Mouse (Mus musculus) midbrain, embryonic 13.5 days (tissue): ENCODE measurements around the gene Ociad2. TPM values are rescaled to one million over a fixed set of nuclear protein-coding genes. Genes with fewer than 3 reads are reported as not detected.

ENCODE experiments used
- ATAC-seq: fragments of 200-750 bp; cut with Nextera tagmentation; 2 replicates; pipeline ENCODE4 v1.8.0; 2017; ENCODE audit warnings: mild to moderate bottlenecking, moderate TSS enrichment, moderate library complexity
- H3K27ac ChIP-seq: fragments of 300-500 bp; sonication (generic); 2 replicates; pipeline ENCODE4 v1.5.1; 2015; ENCODE audit warnings: inconsistent platforms, mild to moderate bottlenecking, moderate library complexity
- H3K27me3 ChIP-seq: fragments of 300-500 bp; sonication (generic); 2 replicates; pipeline ENCODE4 v1.6.1; 2015; ENCODE audit warnings: mild to moderate bottlenecking, inconsistent platforms
- H3K36me3 ChIP-seq: fragments of 300-500 bp; sonication (generic); 2 replicates; pipeline ENCODE4 v1.6.1; 2015; ENCODE audit warnings: mild to moderate bottlenecking, inconsistent platforms
- H3K4me1 ChIP-seq: fragments of 300-500 bp; sonication (generic); replicated peaks from 2 replicates; pipeline ENCODE4 v1.6.1; 2015; ENCODE audit warnings: inconsistent platforms
- H3K4me2 ChIP-seq: fragments of 300-500 bp; sonication (generic); replicated peaks from 2 replicates; pipeline ENCODE4 v1.6.1; 2015; ENCODE audit warnings: moderate library complexity, mild to moderate bottlenecking, inconsistent platforms
- H3K4me3 ChIP-seq: fragments of 300-500 bp; sonication (generic); replicated peaks from 2 replicates; pipeline ENCODE4 v1.5.1; 2015; ENCODE audit warnings: mild to moderate bottlenecking, inconsistent platforms
- H3K9ac ChIP-seq: fragments of 300-500 bp; sonication (generic); replicated peaks from 2 replicates; pipeline ENCODE4 v1.6.1; 2015; ENCODE audit warnings: mild to moderate bottlenecking, inconsistent platforms
- H3K9me3 ChIP-seq: fragments of 300-500 bp; sonication (generic); 2 replicates; pipeline ENCODE4 v1.6.1; 2016; ENCODE audit warnings: mild to moderate bottlenecking, inconsistent platforms
- WGBS: fragments of 180-500 bp; shearing (Covaris S2); methylation state at CpG from one replicate; pipeline ENCODE4 v1.1.7; 2015; 5-methylcytosine and 5-hydroxymethylcytosine counted together
- polyA plus RNA-seq: library from polyadenylated mRNA; unstranded; fragments of >200 nt; fragmentation: Nextera tagmentation; extraction: Ambion mirVana; gene quantifications from 2 replicates; pipeline ENCODE4 v1.2.1, GENCODE M21; 2015

Ociad2 gene
- polyA plus RNA-seq, result 22.8 and 24.5 TPM in 2 replicates

GRCm38 (mm10) chr5:73340723-73341235, at the start of gene Ociad2:
Ociad2 (minus strand) TSS chr5:73341028.
- H3K27me3 ChIP-seq, result no peaks in the 10 kb centered on the region
- H3K27ac ChIP-seq, result no peak within 1 kb of the TSS
- no peak within 1 kb of the TSS for H3K4me3 ChIP-seq
- no peaks in the 10 kb centered on the region for H3K36me3 ChIP-seq
- H3K4me1 ChIP-seq, result peaks cover 30% of the 10 kb centered on the region
- ATAC-seq, result no peak
- no peaks in the 10 kb centered on the region for H3K9me3 ChIP-seq
- no peak within 1 kb of the TSS for H3K9ac ChIP-seq
- no peak within 1 kb of the TSS for H3K4me2 ChIP-seq
- WGBS, result 76% methylated on average over 8 of the region's 8 CpGs

DNA sequence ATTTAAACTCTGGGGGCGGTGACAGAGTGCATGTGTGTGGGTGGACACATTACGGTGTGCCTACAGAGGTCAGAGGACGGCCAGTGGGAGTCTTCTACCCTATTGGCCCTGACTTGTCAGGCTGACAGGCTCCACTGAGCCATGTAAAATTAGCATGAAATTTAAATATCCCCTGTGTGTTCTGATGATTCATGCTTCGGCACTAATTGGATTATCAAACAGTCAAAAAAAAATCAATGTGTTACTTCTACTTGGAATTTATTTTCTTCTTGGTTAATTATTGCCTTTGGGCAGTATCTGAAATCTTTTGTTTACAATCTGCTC, 42.8 kb upstream of the Ociad2 start:
- Histone ChIP-seq H3K36me3 (no peaks in the 10 kb centered on the region), H3K9me3 (no peaks in the 10 kb centered on the region), H3K27me3 (peaks cover 20% of the 10 kb centered on the region), H3K4me3 (no peak overlapping the region), H3K4me1 (peaks cover 5% of the 10 kb centered on the region), H3K27ac (no peak overlapping the region), H3K9ac (no peak overlapping the region), H3K4me2 (no peak overlapping the region)
- 23% methylated on average over 4 of the region's 4 CpGs for WGBS
- ATAC-seq, result peak; percentile 81

GRCm38 (mm10) chr5:73382737-73383646, 42.2 kb upstream of the Ociad2 start:
- H3K4me3 ChIP-seq, result no peak overlapping the region
- no peak for ATAC-seq

DNA sequence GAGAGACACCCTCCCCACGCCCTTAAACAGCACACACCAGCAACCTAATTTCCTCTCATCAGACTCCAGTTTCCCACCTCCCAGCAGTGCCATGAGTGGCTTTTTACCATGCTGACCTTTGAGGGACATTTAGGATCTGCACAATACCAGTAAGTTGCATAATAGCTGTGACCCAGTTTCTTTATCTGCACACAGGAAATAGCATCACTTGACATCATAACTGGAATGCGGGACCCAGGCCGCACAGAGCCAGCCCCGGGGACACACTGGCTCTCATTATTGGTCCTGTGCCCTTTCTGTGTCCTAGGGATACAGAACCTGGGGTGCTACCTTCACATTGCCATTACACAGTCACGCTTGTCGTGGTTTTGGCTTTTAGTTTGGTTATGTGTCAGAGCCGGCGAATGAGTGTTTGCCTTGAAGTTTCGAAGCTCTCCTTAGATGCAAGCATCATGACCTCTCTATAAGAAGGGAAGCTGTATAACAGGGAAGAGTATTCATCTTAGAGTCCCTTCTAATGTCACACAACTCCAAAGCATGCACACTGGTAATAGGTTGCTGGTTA, 41.2 kb upstream of the Ociad2 start:
- H3K36me3 ChIP-seq, result no peaks in the 10 kb centered on the region
- H3K9me3 ChIP-seq, result no peaks in the 10 kb centered on the region
- ATAC-seq, result no peak
- H3K4me2 ChIP-seq, result no peak overlapping the region
- peaks cover 5% of the 10 kb centered on the region for H3K4me1 ChIP-seq
- H3K9ac ChIP-seq, result no peak overlapping the region
- 89% methylated on average over 9 of the region's 9 CpGs for WGBS
- no peak overlapping the region for H3K27ac ChIP-seq
- H3K27me3 ChIP-seq, result peaks cover 20% of the 10 kb centered on the region
- no peak overlapping the region for H3K4me3 ChIP-seq

More at GRCm38 (mm10) chr5:73382737-73383646, 42.2 kb upstream of the Ociad2 start:
- Histone ChIP-seq H3K9me3 (no peaks in the 10 kb centered on the region), H3K36me3 (no peaks in the 10 kb centered on the region), H3K4me1 (peaks cover 5% of the 10 kb centered on the region), H3K4me2 (no peak overlapping the region), H3K27me3 (peaks cover 20% of the 10 kb centered on the region), H3K27ac (no peak overlapping the region), H3K9ac (no peak overlapping the region)
- 31% methylated on average over 3 of the region's 3 CpGs for WGBS

DNA sequence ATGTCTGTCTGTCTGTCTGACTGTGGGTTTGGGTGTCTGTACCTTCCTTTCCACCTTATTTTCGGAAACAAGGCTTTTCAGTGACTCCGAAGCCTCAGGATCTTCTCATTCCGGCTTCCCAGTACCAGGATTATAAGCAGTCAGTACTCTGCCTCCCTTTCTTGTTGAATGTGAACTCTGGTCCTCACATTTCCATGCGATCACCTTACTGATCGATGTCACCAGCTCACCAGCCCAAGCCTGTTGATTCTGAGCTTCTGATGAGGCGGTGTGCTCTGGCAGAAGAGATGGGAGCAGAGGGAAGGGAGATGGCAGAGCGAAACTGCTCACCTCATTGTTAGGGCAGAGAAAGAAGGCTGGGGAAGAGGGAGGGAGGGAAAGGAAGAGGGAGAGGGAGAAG, 40.7 kb upstream of the Ociad2 start:
- Histone ChIP-seq H3K36me3 (no peaks in the 10 kb centered on the region), H3K9me3 (no peaks in the 10 kb centered on the region), H3K4me2 (no peak overlapping the region), H3K9ac (no peak overlapping the region), H3K27me3 (peaks cover 23% of the 10 kb centered on the region), H3K4me3 (no peak overlapping the region), H3K27ac (no peak overlapping the region), H3K4me1 (peaks cover 6% of the 10 kb centered on the region)
- WGBS, result 81% methylated on average over 7 of the region's 7 CpGs
- ATAC-seq, result no peak

DNA sequence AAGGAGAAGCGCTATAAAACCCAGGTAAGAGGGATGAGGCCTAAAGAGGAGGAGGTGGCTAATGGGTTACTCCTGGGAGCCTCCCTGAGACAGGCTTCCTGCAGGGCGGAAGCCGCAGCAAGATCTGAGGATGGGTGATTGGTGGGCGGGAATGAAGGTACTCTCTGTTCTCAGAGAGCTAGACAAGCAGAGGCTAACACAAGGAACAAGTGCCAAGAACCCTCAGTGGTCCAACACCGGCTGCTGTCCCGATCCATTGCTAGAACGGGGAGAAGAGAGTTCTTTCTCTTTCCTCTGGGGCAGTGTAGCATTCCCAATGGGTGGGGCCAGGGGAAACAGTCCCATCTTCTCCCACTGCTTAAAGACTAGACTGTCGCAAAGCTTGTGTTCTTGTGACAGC, 40.0 kb upstream of the Ociad2 start:
- ATAC-seq, result no peak

DNA sequence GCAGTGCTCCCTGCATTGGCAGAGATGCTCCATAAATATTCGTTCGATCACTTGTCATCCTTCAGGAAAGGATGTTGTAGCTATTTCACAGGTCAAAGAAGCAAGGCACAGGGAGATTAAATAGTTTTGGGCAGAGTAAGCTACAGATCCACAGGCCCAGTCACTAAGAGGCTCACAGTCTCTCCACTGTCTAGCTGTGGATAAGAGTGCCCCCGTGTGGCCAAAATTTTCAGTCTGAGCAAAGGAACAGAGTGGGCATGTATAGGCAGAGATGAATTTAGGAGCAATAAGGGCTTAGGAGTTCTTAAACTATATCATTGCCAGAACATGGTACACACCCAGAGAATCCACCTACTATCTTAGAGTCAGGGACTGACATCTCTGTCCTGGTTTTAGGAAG, 39.1 kb upstream of the Ociad2 start:
- Histone ChIP-seq H3K27me3 (peaks cover 26% of the 10 kb centered on the region), H3K27ac (no peak overlapping the region), H3K4me3 (no peak overlapping the region), H3K4me2 (no peak overlapping the region), H3K36me3 (no peaks in the 10 kb centered on the region), H3K9me3 (no peaks in the 10 kb centered on the region), H3K4me1 (peaks cover 17% of the 10 kb centered on the region), H3K9ac (no peak overlapping the region)
- peak; percentile 77 for ATAC-seq
- WGBS, result 36% methylated on average over 3 of the region's 3 CpGs

More for the DNA sequence above, 40.0 kb upstream of the Ociad2 start:
- Histone ChIP-seq H3K27me3 (peaks cover 26% of the 10 kb centered on the region), H3K9ac (no peak overlapping the region), H3K27ac (no peak overlapping the region), H3K4me1 (peaks cover 12% of the 10 kb centered on the region), H3K4me2 (no peak overlapping the region), H3K9me3 (no peaks in the 10 kb centered on the region), H3K4me3 (no peak overlapping the region), H3K36me3 (no peaks in the 10 kb centered on the region)
- WGBS, result 66% methylated on average over 8 of the region's 8 CpGs

- Histone ChIP-seq H3K4me1 (peaks cover 11% of the 10 kb centered on the region), H3K36me3 (no peaks in the 10 kb centered on the region), H3K27me3 (peaks cover 19% of the 10 kb centered on the region), H3K9ac (no peak overlapping the region), H3K27ac (no peak overlapping the region), H3K9me3 (no peaks in the 10 kb centered on the region), H3K4me2 (no peak overlapping the region), H3K4me3 (no peak overlapping the region)
- no peak for ATAC-seq
- 73% methylated on average over 7 of the region's 7 CpGs for WGBS
Observed at GRCm38 (mm10) chr5:73376491-73376890, 35.7 kb upstream of the Ociad2 start.

DNA sequence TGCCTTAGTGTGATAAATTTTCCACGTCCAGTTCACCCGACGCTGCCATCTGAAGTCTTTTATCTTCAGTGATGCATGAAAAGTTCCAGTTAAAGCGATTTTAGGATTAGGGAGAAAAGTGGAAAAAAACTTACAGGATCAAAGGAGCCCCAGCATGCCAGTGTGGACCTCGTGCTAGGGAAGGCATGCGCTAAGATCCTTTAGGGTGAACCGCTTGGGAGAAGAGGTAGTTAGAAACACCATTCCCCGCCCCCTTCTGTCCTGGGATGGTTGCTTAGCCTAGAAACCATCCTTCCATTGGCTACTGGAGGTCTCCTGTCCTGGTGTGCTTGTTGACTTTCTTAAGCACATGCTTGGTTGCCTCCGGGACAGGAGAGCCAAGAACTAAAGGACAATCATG, 35.2 kb upstream of the Ociad2 start:
- no peak overlapping the region for H3K4me2 ChIP-seq
- H3K27ac ChIP-seq, result no peak overlapping the region
- H3K27me3 ChIP-seq, result peaks cover 15% of the 10 kb centered on the region
- no peaks in the 10 kb centered on the region for H3K36me3 ChIP-seq
- no peak overlapping the region for H3K4me3 ChIP-seq
- H3K9ac ChIP-seq, result no peak overlapping the region
- WGBS, result 32% methylated on average over 9 of the region's 9 CpGs
- H3K9me3 ChIP-seq, result no peaks in the 10 kb centered on the region
- peak; percentile 76 for ATAC-seq
- peaks cover 11% of the 10 kb centered on the region for H3K4me1 ChIP-seq

DNA sequence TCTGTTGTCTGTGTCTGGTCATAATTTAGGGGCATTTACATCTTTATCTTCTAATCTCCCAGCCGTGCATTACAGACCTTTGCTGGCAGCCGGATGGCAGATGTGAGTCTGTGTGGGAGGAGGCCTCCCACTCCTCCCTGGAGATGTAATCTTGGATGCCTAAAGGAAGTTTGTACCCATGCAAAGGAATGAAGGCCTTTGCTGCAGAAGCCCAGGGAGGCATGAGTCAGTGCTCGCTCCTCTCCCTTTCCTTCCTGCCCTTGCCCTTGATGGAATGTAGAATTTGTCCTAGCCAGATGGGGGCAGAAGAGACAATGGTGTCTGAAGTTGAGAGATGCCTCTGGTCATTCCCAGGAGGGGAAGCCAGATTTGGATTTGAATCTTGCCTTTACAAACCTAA, 32.4 kb upstream of the Ociad2 start:
- ATAC-seq, result no peak
- no peak overlapping the region for H3K27ac ChIP-seq
- H3K4me3 ChIP-seq, result no peak overlapping the region
- WGBS, result 61% methylated on average over 3 of the region's 3 CpGs
- peaks cover 6% of the 10 kb centered on the region; the same call in 1 of the 2 replicates for H3K27me3 ChIP-seq
- no peaks in the 10 kb centered on the region for H3K36me3 ChIP-seq
- H3K9me3 ChIP-seq, result no peaks in the 10 kb centered on the region
- H3K4me2 ChIP-seq, result no peak overlapping the region
- peaks cover 11% of the 10 kb centered on the region for H3K4me1 ChIP-seq
- H3K9ac ChIP-seq, result no peak overlapping the region

GRCm38 (mm10) chr5:73372601-73373000, 31.8 kb upstream of the Ociad2 start:
- 76% methylated on average over 5 of the region's 5 CpGs for WGBS
- peaks cover 11% of the 10 kb centered on the region for H3K4me1 ChIP-seq
- no peak for ATAC-seq
- H3K27me3 ChIP-seq, result peaks cover 6% of the 10 kb centered on the region; the same call in 1 of the 2 replicates
- H3K9me3 ChIP-seq, result no peaks in the 10 kb centered on the region
- H3K36me3 ChIP-seq, result no peaks in the 10 kb centered on the region
- H3K9ac ChIP-seq, result no peak overlapping the region
- no peak overlapping the region for H3K27ac ChIP-seq
- H3K4me3 ChIP-seq, result no peak overlapping the region
- H3K4me2 ChIP-seq, result no peak overlapping the region

DNA sequence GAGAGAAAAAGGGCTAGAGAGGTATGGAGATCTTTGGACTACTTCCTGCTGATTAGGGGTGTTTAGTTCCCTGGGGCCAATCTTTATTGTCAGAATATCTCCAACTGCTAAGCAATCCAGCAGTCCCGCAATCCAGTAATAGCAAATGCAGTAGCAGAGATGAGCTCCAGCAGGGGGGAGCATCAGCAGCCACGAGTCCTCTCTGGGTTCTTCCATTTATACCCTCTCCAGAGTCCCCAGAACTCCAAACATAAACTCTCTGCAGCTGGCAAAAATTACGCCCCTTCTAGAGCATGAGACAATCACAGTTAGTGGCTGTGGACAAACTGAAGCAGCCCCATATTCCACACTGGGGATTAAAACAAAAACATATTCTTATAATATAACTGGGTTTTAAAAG, 28.9 kb upstream of the Ociad2 start:
- H3K9me3 ChIP-seq, result no peaks in the 10 kb centered on the region
- 54% methylated on average over 3 of the region's 3 CpGs for WGBS
- H3K4me3 ChIP-seq, result no peak overlapping the region
- no peak for ATAC-seq
- H3K9ac ChIP-seq, result no peak overlapping the region
- no peaks in the 10 kb centered on the region; the same call in 1 of the 2 replicates for H3K27me3 ChIP-seq
- H3K27ac ChIP-seq, result no peak overlapping the region
- H3K36me3 ChIP-seq, result no peaks in the 10 kb centered on the region
- no peaks in the 10 kb centered on the region for H3K4me1 ChIP-seq
- H3K4me2 ChIP-seq, result no peak overlapping the region
